Mouse (Mus musculus) cerebellum, adult 2 months (tissue): Measurements from ENCODE around the gene Fgfr2.

Experiments
- CTCF ChIP-seq: fragments of 200-500 bp; IDR thresholded peaks from 2 replicates; pipeline ENCODE4 v1.5.1; 2011; ENCODE audit warnings: low read depth, mild to moderate bottlenecking, control low read depth, low read length, moderate library complexity, borderline replicate concordance; ENCODE audit not compliant: insufficient read depth
- POLR2A ChIP-seq: fragments of 200-500 bp; IDR thresholded peaks from 2 replicates; pipeline ENCODE4 v1.6.1; 2011; ENCODE audit warnings: low read length, control low read depth, borderline replicate concordance; ENCODE audit not compliant: insufficient read depth

DNA sequence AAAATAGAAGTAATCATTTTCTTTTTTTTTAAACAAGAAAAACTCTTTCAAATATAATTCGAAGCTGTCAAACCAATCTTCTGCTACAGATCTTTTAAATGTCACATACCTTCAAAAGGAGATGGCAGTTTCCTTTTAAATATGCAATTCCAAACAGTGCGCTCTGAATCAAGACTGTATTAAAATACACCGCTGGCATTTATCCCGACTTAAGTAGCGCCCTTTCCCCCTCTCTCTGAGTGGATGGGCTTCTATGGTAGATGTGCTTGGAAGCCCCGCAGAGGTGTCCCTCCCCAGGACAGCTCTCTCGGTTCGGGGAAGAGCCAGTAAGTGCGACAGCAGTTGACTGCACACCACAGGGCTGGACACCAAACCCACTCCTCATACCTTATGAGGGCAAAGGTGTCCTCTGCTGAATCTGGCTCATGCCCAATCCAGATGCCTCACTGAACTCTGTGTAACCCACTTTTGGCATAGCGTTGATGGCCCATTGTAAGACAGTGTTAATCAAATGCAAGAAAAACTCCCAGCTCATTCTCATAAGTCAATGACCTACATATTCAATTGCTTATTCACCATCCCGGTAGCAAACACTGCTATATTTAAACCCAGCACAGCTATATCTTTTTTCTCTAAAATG is 33.4 kb downstream of the Fgfr2 start:
- TF ChIP-seq POLR2A = no peak
- no peak for TF ChIP-seq CTCF
